Mouse (Mus musculus) liver, adult 2 months (tissue): ENCODE data around the gene Inhbc. TPM values are rescaled to one million over a fixed set of nuclear protein-coding genes. Genes with fewer than 3 reads are reported as not detected.
A peak's percentile ranks its signal among the peaks of the same experiment; 100 is the strongest.
"Not testable (repeated sequence)": the region's sequence is repeated elsewhere in the genome, so short reads cannot be mapped to it uniquely, and the experiment has no call there.

Experiments used
- DNase-seq: peaks from one replicate; pipeline ENCODE4 v3.0.0-alpha.2; 2011; ENCODE audit warnings: low read depth, low spot score; ENCODE audit errors: extremely low read depth
- H3K27ac ChIP-seq: fragments of 200-500 bp; replicated peaks from 2 replicates; pipeline ENCODE4 v1.5.1; 2012; ENCODE audit warnings: low read depth, mild to moderate bottlenecking, control low read depth, inconsistent platforms, low read length; ENCODE audit not compliant: insufficient read depth
- H3K27me3 ChIP-seq: fragments of 200-500 bp; 2 replicates; pipeline ENCODE4 v1.6.1; 2012; ENCODE audit warnings: mild to moderate bottlenecking, moderate library complexity, low read length, inconsistent platforms; ENCODE audit not compliant: control insufficient read depth, insufficient read depth
- H3K36me3 ChIP-seq: fragments of 200-500 bp; 2 replicates; pipeline ENCODE4 v1.6.1; 2012; ENCODE audit warnings: low read length, inconsistent platforms; ENCODE audit not compliant: control insufficient read depth, insufficient read depth
- H3K4me1 ChIP-seq: fragments of 200-500 bp; 2 replicates; pipeline ENCODE4 v1.6.1; 2011; ENCODE audit warnings: low read length; ENCODE audit not compliant: control insufficient read depth, insufficient read depth
- H3K4me3 ChIP-seq: fragments of 200-500 bp; 2 replicates; pipeline ENCODE4 v1.5.1; 2011; ENCODE audit warnings: low read depth, mild to moderate bottlenecking, control low read depth, low read length, moderate library complexity; ENCODE audit not compliant: insufficient read depth
- H3K79me2 ChIP-seq: fragments of 200-500 bp; 2 replicates; pipeline ENCODE4 v1.6.1; 2012; ENCODE audit warnings: inconsistent platforms, mild to moderate bottlenecking, low read length, moderate library complexity; ENCODE audit not compliant: control insufficient read depth, insufficient read depth
- H3K9ac ChIP-seq: fragments of 200-500 bp; 2 replicates; pipeline ENCODE4 v1.6.1; 2012; ENCODE audit warnings: low read depth, mild to moderate bottlenecking, control low read depth, inconsistent platforms, low read length
- POLR2A ChIP-seq: fragments of 200-500 bp; IDR thresholded peaks from 2 replicates; pipeline ENCODE4 v1.6.1; 2011; ENCODE audit warnings: low read length, control low read depth; ENCODE audit not compliant: insufficient read depth; ENCODE audit errors: extremely low read depth
- WGBS: fragments of 180-500 bp; shearing (Covaris S2); methylation state at CpG from one replicate; pipeline ENCODE4 v1.1.7; 2018; 5-methylcytosine and 5-hydroxymethylcytosine counted together
- polyA plus RNA-seq: library from polyadenylated mRNA; depleted of rRNA; stranded (reverse); fragments of >200 nt; gene quantifications from 2 replicates; pipeline ENCODE4 v1.2.3, GENCODE M21; 2012; rRNA removed
- total RNA-seq: library from RNA; depleted of rRNA; stranded (reverse); fragments of >200 nt; gene quantifications from 2 replicates; pipeline ENCODE4 v1.2.3, GENCODE M21; 2014; rRNA removed

Inhbc gene
- total and polyA plus RNA-seq, 2 experiments = 8.2 to 58.0 TPM

GRCm38 (mm10) chr10:127310523-127311475 is 59.4 kb downstream of the Inhbc start:
- H3K27me3 ChIP-seq = no peaks in the 10 kb centered on the region
- no peak for TF ChIP-seq POLR2A
- 28% methylated on average over 23 of the region's 23 CpGs for WGBS
- peaks cover 6% of the 10 kb centered on the region; the same call in 1 of the 2 replicates for H3K79me2 ChIP-seq
- H3K36me3 ChIP-seq = peaks cover 24% of the 10 kb centered on the region
- H3K4me1 ChIP-seq = peaks cover 8% of the 10 kb centered on the region
- peak; percentile 36 for DNase-seq
- peak overlapping the region; percentile 88 for H3K9ac ChIP-seq
- H3K4me3 ChIP-seq = peak overlapping the region; percentile 77
- H3K27ac ChIP-seq = peak overlapping the region; percentile 79

- not testable (repeated sequence) for H3K27ac ChIP-seq, DNase-seq, H3K79me2 ChIP-seq, H3K4me1 ChIP-seq, H3K9ac ChIP-seq, H3K27me3 ChIP-seq, H3K4me3 ChIP-seq
- 87% methylated on average over 3 of the region's 3 CpGs for WGBS
- peaks cover 28% of the 10 kb centered on the region for H3K36me3 ChIP-seq
Observed at GRCm38 (mm10) chr10:127309167-127309566, 61.1 kb downstream of the Inhbc start.

Other genes starting within 250 kb of the Inhbc start
- 130 TPM in 2 replicates for gene Os9, start 249.3 kb downstream of the Inhbc start, total RNA-seq
- gene Os9, start 249.3 kb downstream of the Inhbc start, polyA plus RNA-seq = 128 and 130 TPM in 2 replicates
- 21.9 and 36.3 TPM in 2 replicates for gene B4galnt1, start 205.2 kb downstream of the Inhbc start, total RNA-seq
- 85.0 and 89.8 TPM in 2 replicates for gene B4galnt1, start 205.2 kb downstream of the Inhbc start, polyA plus RNA-seq
- 1.3 and 3.1 TPM in 2 replicates for gene Slc26a10, start 189.8 kb downstream of the Inhbc start, total RNA-seq
- 4.1 and 5.8 TPM in 2 replicates for gene Slc26a10, start 189.8 kb downstream of the Inhbc start, polyA plus RNA-seq
- 0.83 and 0.87 TPM in 2 replicates for gene Arhgef25, start 180.3 kb downstream of the Inhbc start, total RNA-seq
- 0.91 and 1.4 TPM in 2 replicates for gene Arhgef25, start 180.3 kb downstream of the Inhbc start, polyA plus RNA-seq
- gene Dtx3, start 174.7 kb downstream of the Inhbc start, total RNA-seq = 1.5 and 1.8 TPM in 2 replicates
- 5.2 and 10.0 TPM in 2 replicates for gene Dtx3, start 174.7 kb downstream of the Inhbc start, polyA plus RNA-seq
- 8.9 and 10.7 TPM in 2 replicates for gene Pip4k2c, start 158.8 kb downstream of the Inhbc start, total RNA-seq
- gene Pip4k2c, start 158.8 kb downstream of the Inhbc start, polyA plus RNA-seq = 13.0 and 13.9 TPM in 2 replicates
- 0.55 and 0.74 TPM in 2 replicates for gene Kif5a, start 107.1 kb downstream of the Inhbc start, total RNA-seq
- 5.0 and 10.7 TPM in 2 replicates for gene Kif5a, start 107.1 kb downstream of the Inhbc start, polyA plus RNA-seq
- 71.3 and 78.5 TPM in 2 replicates for gene Dctn2, start 104.1 kb downstream of the Inhbc start, total RNA-seq
- gene Dctn2, start 104.1 kb downstream of the Inhbc start, polyA plus RNA-seq = 122 and 132 TPM in 2 replicates
- 1.0 and 2.6 TPM in 2 replicates for gene Mbd6, start 81.4 kb downstream of the Inhbc start, total RNA-seq
- gene Mbd6, start 81.4 kb downstream of the Inhbc start, polyA plus RNA-seq = 14.4 and 19.2 TPM in 2 replicates
- 59.6 and 67.3 TPM in 2 replicates for gene Mars, start 58.6 kb downstream of the Inhbc start, total RNA-seq
- 65.6 and 70.7 TPM in 2 replicates for gene Mars, start 58.6 kb downstream of the Inhbc start, polyA plus RNA-seq
- 1.5 and 2.0 TPM in 2 replicates for gene Arhgap9, start 48.5 kb downstream of the Inhbc start, total RNA-seq
- gene Arhgap9, start 48.5 kb downstream of the Inhbc start, polyA plus RNA-seq = 1.8 and 2.1 TPM in 2 replicates
- not detected in 2 replicates for gene Gli1, start 28.5 kb downstream of the Inhbc start, total RNA-seq
- gene Gli1, start 28.5 kb downstream of the Inhbc start, polyA plus RNA-seq = 0.04 TPM in 2 replicates
- gene Inhbe, start 16.0 kb downstream of the Inhbc start, total RNA-seq = 4.8 and 7.5 TPM in 2 replicates
- gene Inhbe, start 16.0 kb downstream of the Inhbc start, polyA plus RNA-seq = 20.8 and 22.6 TPM in 2 replicates
- gene R3hdm2, start 9.9 kb upstream of the Inhbc start, total RNA-seq = 15.8 and 17.5 TPM in 2 replicates
- gene R3hdm2, start 9.9 kb upstream of the Inhbc start, polyA plus RNA-seq = 66.9 and 70.1 TPM in 2 replicates
- 0.20 and 0.37 TPM in 2 replicates for gene Stac3, start 131.3 kb upstream of the Inhbc start, total RNA-seq
- 0.42 and 0.49 TPM in 2 replicates for gene Stac3, start 131.3 kb upstream of the Inhbc start, polyA plus RNA-seq
- gene Ndufa4l2, start 144.5 kb upstream of the Inhbc start, total RNA-seq = 0.09 and 0.40 TPM in 2 replicates
- gene Ndufa4l2, start 144.5 kb upstream of the Inhbc start, polyA plus RNA-seq = 4.0 and 4.4 TPM in 2 replicates
- gene Shmt2, start 152.0 kb upstream of the Inhbc start, total RNA-seq = 130 and 154 TPM in 2 replicates
- 309 and 324 TPM in 2 replicates for gene Shmt2, start 152.0 kb upstream of the Inhbc start, polyA plus RNA-seq
- not detected in 2 replicates for gene Nxph4, start 164.1 kb upstream of the Inhbc start, total RNA-seq
- 0.05 TPM in 1 of 2 replicates, not detected in the other for gene Nxph4, start 164.1 kb upstream of the Inhbc start, polyA plus RNA-seq